Comparison of ENCODE assay signal across 8 mouse cellular contexts in genomic region chrX:134319153-134319932, GRCm38 (mm10). TPM values are rescaled to one million over a fixed set of nuclear protein-coding genes. Genes with fewer than 3 reads are reported as not detected.
DNase-seq lines count a peak whose midpoint lies in the region; ATAC-seq and TF ChIP-seq lines count a peak whose summit lies in the region.
"Had no signal": no experiment of that assay in that cellular context is flagged by ENCODE, and none has a peak within 500 bp of the region (broad histone marks: within the 10 kb centered on the region; RNA-seq: fewer than 3 reads in every experiment).

No protein-coding gene starts in this region.

- H3K36me3 ChIP-seq in kidney, adult 2 months (ENCODE audit: control insufficient read depth, insufficient read depth, low read length) = no peaks in the 10 kb centered on the region
- peaks cover 9% of the 10 kb centered on the region; the same call in 1 of the 2 replicates for H3K36me3 ChIP-seq in kidney, embryonic 16.5 days (ENCODE audit: insufficient read depth, low read length)
- H3K36me3 ChIP-seq in kidney, postnatal 0 days (ENCODE audit: insufficient read depth, low read length) = no peaks in the 10 kb centered on the region
- H3K36me3 ChIP-seq in splenic B cell, adult 2 months (ENCODE audit: control insufficient read depth, insufficient read depth, low read length, poor library complexity, severe bottlenecking) = no peaks in the 10 kb centered on the region

- no peak overlapping the region for H3K27ac ChIP-seq in kidney, adult 2 months (ENCODE audit: insufficient read depth, low read depth, low read length)
- H3K27ac ChIP-seq in kidney, embryonic 16.5 days (ENCODE audit: low read length) = no peak overlapping the region
- H3K27ac ChIP-seq in kidney, postnatal 0 days = no peak overlapping the region

- no peaks in the 10 kb centered on the region for H3K9me3 ChIP-seq in kidney, embryonic 16.5 days (ENCODE audit: low read length)
- no peaks in the 10 kb centered on the region for H3K9me3 ChIP-seq in kidney, postnatal 0 days (replicated peaks; ENCODE audit: low read length)
- H3K9me3 ChIP-seq: megakaryocyte, embryonic 14.5 days had no signal

- H3K4me1 ChIP-seq in kidney, adult 2 months (ENCODE audit: control insufficient read depth, insufficient read depth, low read length) = no peaks in the 10 kb centered on the region
- no peaks in the 10 kb centered on the region for H3K4me1 ChIP-seq in kidney, embryonic 16.5 days (ENCODE audit: insufficient read depth, low read length)
- no peaks in the 10 kb centered on the region for H3K4me1 ChIP-seq in kidney, postnatal 0 days (replicated peaks; ENCODE audit: insufficient read depth, low read length)

- TF ChIP-seq CTCF in kidney, adult 2 months (conservative IDR thresholded peaks at IDR 0.05; ENCODE audit: insufficient read depth, insufficient read length, low read depth, low read length) = no peak
- peak; percentile 69 for TF ChIP-seq CTCF in kidney, postnatal 0 days (IDR thresholded peaks at IDR 0.05; ENCODE audit: low read depth)

- no peak overlapping the region for H3K4me2 ChIP-seq in kidney, embryonic 16.5 days (replicated peaks; ENCODE audit: low read depth, low read length)
- H3K4me2 ChIP-seq in kidney, postnatal 0 days (ENCODE audit: low read length) = no peak overlapping the region

- WGBS in kidney, adult 2 months = 93% methylated on average over 2 of the region's 2 CpGs
- WGBS in kidney, embryonic 16.5 days = 85% methylated on average over 2 of the region's 2 CpGs
- WGBS in kidney, postnatal 0 days = 87% methylated on average over 2 of the region's 2 CpGs

- no peaks in the 10 kb centered on the region for H3K27me3 ChIP-seq in kidney, adult 2 months (replicated peaks; ENCODE audit: control insufficient read depth, insufficient read depth, low read length)
- no peaks in the 10 kb centered on the region; the same call in 1 of the 2 replicates for H3K27me3 ChIP-seq in kidney, embryonic 16.5 days (ENCODE audit: insufficient read depth, low read length)
- H3K27me3 ChIP-seq in kidney, postnatal 0 days (ENCODE audit: insufficient read depth, low read length) = no peaks in the 10 kb centered on the region
- no peaks in the 10 kb centered on the region for H3K27me3 ChIP-seq in splenic B cell, adult 2 months (ENCODE audit: control insufficient read depth, insufficient read depth, low read length, poor library complexity, severe bottlenecking)
- H3K27me3 ChIP-seq: megakaryocyte, embryonic 14.5 days had no signal

- ATAC-seq in kidney, embryonic 16.5 days (ENCODE audit: low FRiP score, low TSS enrichment) = no peak
- ATAC-seq in kidney, postnatal 0 days (replicated peaks; ENCODE audit: low FRiP score, low read depth) = no peak

- H3K4me3 ChIP-seq in kidney, adult 2 months (ENCODE audit: insufficient read depth, low read depth, low read length) = no peak overlapping the region
- no peak overlapping the region for H3K4me3 ChIP-seq in kidney, embryonic 16.5 days (ENCODE audit: low read length)
- H3K4me3 ChIP-seq in kidney, postnatal 0 days (replicated peaks; ENCODE audit: low read depth, low read length) = no peak overlapping the region
- H3K4me3 ChIP-seq: megakaryocyte, embryonic 14.5 days had no signal

- no peak for TF ChIP-seq POLR2A in kidney, adult 2 months (IDR thresholded peaks at IDR 0.05; ENCODE audit: low read depth, low read length)

- DNase-seq in kidney, adult 2 months = peak; percentile 33
- peak; percentile 68 for DNase-seq in CD4-positive, CD25-positive, alpha-beta regulatory T cell, adult 2 months (ENCODE audit: low read depth, low spot score)
- DNase-seq in MEL-GATA-1-ER (ENCODE audit: extremely low read depth, low read depth) = peak; percentile 41
- peak; percentile 19 for DNase-seq in kidney, postnatal 0 days (ENCODE audit: low spot score)
- peak; percentile 62 for DNase-seq in splenic B cell, adult 2 months (ENCODE audit: low read depth, low spot score)
- no peak for DNase-seq in urinary bladder, adult 2 months (ENCODE audit: low spot score)

- H3K9ac ChIP-seq in kidney, embryonic 16.5 days (replicated peaks; ENCODE audit: low read length) = no peak overlapping the region
- H3K9ac ChIP-seq in kidney, postnatal 0 days (ENCODE audit: low read depth, low read length) = no peak overlapping the region

RNA-seq across cellular contexts. Expression of gene Cenpi, which starts 11.5 kb away (rescaled TPM):
- 0.09 and 0.23 TPM in 2 replicates for polyA plus RNA-seq in kidney, adult 2 months (2012; rRNA removed)
- 24.4 and 30.9 TPM in 2 replicates for polyA plus RNA-seq in kidney, embryonic 16.5 days (2015; fragmentation: Nextera tagmentation; extraction: Ambion mirVana)
- 12.4 and 15.9 TPM in 2 replicates for polyA plus RNA-seq in kidney, postnatal 0 days (2015; fragmentation: Nextera tagmentation; extraction: Ambion mirVana)
- 0.87 and 0.93 TPM in 2 replicates for polyA plus RNA-seq in urinary bladder, adult 2 months (2012; rRNA removed)

RNA-seq across cellular contexts. Expression of gene Tmem35a, which starts 24.3 kb away (rescaled TPM):
- polyA plus RNA-seq in kidney, adult 2 months (2012; rRNA removed) = 3.8 and 4.8 TPM in 2 replicates
- 12.0 and 13.6 TPM in 2 replicates for polyA plus RNA-seq in kidney, embryonic 16.5 days (2015; fragmentation: Nextera tagmentation; extraction: Ambion mirVana)
- polyA plus RNA-seq in kidney, postnatal 0 days (2015; fragmentation: Nextera tagmentation; extraction: Ambion mirVana) = 9.9 and 11.8 TPM in 2 replicates
- polyA plus RNA-seq in urinary bladder, adult 2 months (2012; rRNA removed) = 0.61 and 0.83 TPM in 2 replicates

RNA-seq across cellular contexts. Expression of gene Trmt2b, which starts 42.6 kb away (rescaled TPM):
- polyA plus RNA-seq in kidney, adult 2 months (2012; rRNA removed) = 18.1 and 20.1 TPM in 2 replicates
- 20.8 and 22.2 TPM in 2 replicates for polyA plus RNA-seq in kidney, embryonic 16.5 days (2015; fragmentation: Nextera tagmentation; extraction: Ambion mirVana)
- 16.6 and 17.3 TPM in 2 replicates for polyA plus RNA-seq in kidney, postnatal 0 days (2015; fragmentation: Nextera tagmentation; extraction: Ambion mirVana)
- 23.1 and 24.3 TPM in 2 replicates for polyA plus RNA-seq in urinary bladder, adult 2 months (2012; rRNA removed)
